Mouse (Mus musculus) hindbrain, postnatal 0 days (tissue): ENCODE results near the gene Phactr4. TPM values are rescaled to one million over a fixed set of nuclear protein-coding genes. Genes with fewer than 3 reads are reported as not detected.
A peak's percentile ranks its signal among the peaks of the same experiment; 100 is the strongest.

Source experiments
- ATAC-seq: fragments of 200-750 bp; cut with Nextera tagmentation; 2 replicates; pipeline ENCODE4 v1.8.0; 2017; ENCODE audit warnings: mild to moderate bottlenecking, moderate TSS enrichment, moderate library complexity
- DNase-seq: peaks from one replicate; pipeline ENCODE4 v3.0.0-alpha.2; 2015; ENCODE audit warnings: low spot score
- H3K27ac ChIP-seq: fragments of 300-500 bp; sonication (generic); 2 replicates; pipeline ENCODE4 v1.5.1; 2014; ENCODE audit warnings: mild to moderate bottlenecking
- H3K27me3 ChIP-seq: fragments of 300-500 bp; sonication (generic); 2 replicates; pipeline ENCODE4 v1.6.1; 2014; ENCODE audit warnings: low read length, mixed read lengths; ENCODE audit not compliant: insufficient read depth
- H3K36me3 ChIP-seq: fragments of 300-500 bp; sonication (generic); 2 replicates; pipeline ENCODE4 v1.6.1; 2014; ENCODE audit warnings: low read length, mixed read lengths; ENCODE audit not compliant: insufficient read depth
- H3K4me1 ChIP-seq: fragments of 300-500 bp; sonication (generic); 2 replicates; pipeline ENCODE4 v1.6.1; 2014; ENCODE audit warnings: antibody characterized with exemption, low read length, mixed read lengths; ENCODE audit not compliant: insufficient read depth
- H3K4me2 ChIP-seq: fragments of 300-500 bp; sonication (generic); 2 replicates; pipeline ENCODE4 v1.6.1; 2014; ENCODE audit warnings: low read depth, mild to moderate bottlenecking, low read length, moderate library complexity, mixed read lengths
- H3K4me3 ChIP-seq: fragments of 300-500 bp; sonication (generic); 2 replicates; pipeline ENCODE4 v1.5.1; 2014; ENCODE audit warnings: low read length
- H3K9ac ChIP-seq: fragments of 300-500 bp; sonication (generic); replicated peaks from 2 replicates; pipeline ENCODE4 v1.6.1; 2014; ENCODE audit warnings: mild to moderate bottlenecking, low read length, moderate library complexity, mixed read lengths
- H3K9me3 ChIP-seq: fragments of 300-500 bp; sonication (generic); 2 replicates; pipeline ENCODE4 v1.6.1; 2016; ENCODE audit warnings: low read length, mixed read lengths
- CTCF ChIP-seq: IDR thresholded peaks from 2 replicates; pipeline ENCODE4 v1.5.1; 2016; ENCODE audit warnings: antibody characterized with exemption, control low read depth, low read depth
- WGBS: fragments of 180-500 bp; shearing (Covaris S2); extraction: QIAGEN DNeasy Blood & Tissue Kit; methylation state at CpG from one replicate; pipeline ENCODE4 v1.1.7; 2014; 5-methylcytosine and 5-hydroxymethylcytosine counted together
- polyA plus RNA-seq: library from polyadenylated mRNA; unstranded; fragments of >200 nt; fragmentation: Nextera tagmentation; extraction: Ambion mirVana; gene quantifications from 2 replicates; pipeline ENCODE4 v1.2.1, GENCODE M21; 2015
- total RNA-seq: library from RNA; depleted of rRNA; stranded (reverse); fragments of >200 nt; gene quantifications from 2 replicates; pipeline ENCODE4 v1.2.3, GENCODE M21; 2014; rRNA removed

Gene Phactr4
- 4.0 and 5.0 TPM in 2 replicates for total RNA-seq
- polyA plus RNA-seq: 5.2 and 5.4 TPM in 2 replicates

GRCm38 (mm10) chr4:132421923-132422782 lies at the start of gene Phactr4:
Gene Phactr4 (minus strand): TSS chr4:132422489.
- no peaks in the 10 kb centered on the region; the same call in 1 of the 2 replicates for H3K4me1 ChIP-seq
- TF ChIP-seq CTCF: peak; percentile 31
- under 1% methylated on average over 53 of the region's 73 CpGs for WGBS
- no peaks in the 10 kb centered on the region for H3K27me3 ChIP-seq
- peak within 1 kb of the TSS; percentile 78 for H3K4me2 ChIP-seq
- H3K9ac ChIP-seq: peak within 1 kb of the TSS; percentile 72
- H3K4me3 ChIP-seq: peak within 1 kb of the TSS; percentile 93
- H3K36me3 ChIP-seq: no peaks in the 10 kb centered on the region
- H3K27ac ChIP-seq: peak within 1 kb of the TSS; percentile 90
- no peaks in the 10 kb centered on the region for H3K9me3 ChIP-seq
- ATAC-seq (peak; percentile 98), DNase-seq (peak; percentile 97)

- Histone ChIP-seq H3K27me3 (no peaks in the 10 kb centered on the region), H3K4me3 (no peak overlapping the region), H3K27ac (no peak overlapping the region), H3K9me3 (no peaks in the 10 kb centered on the region), H3K9ac (no peak overlapping the region), H3K36me3 (no peaks in the 10 kb centered on the region), H3K4me1 (no peaks in the 10 kb centered on the region), H3K4me2 (no peak overlapping the region)
- DNase-seq (no peak), ATAC-seq (no peak)
- TF ChIP-seq CTCF: no peak
- 34% methylated on average over 3 of the region's 3 CpGs for WGBS
Measured at GRCm38 (mm10) chr4:132469873-132470272, 47.6 kb upstream of the Phactr4 start.

- ATAC-seq (0 out of 2 replicates have a peak, but pooled peaks have one; percentile 3), DNase-seq (no peak)
- H3K36me3 ChIP-seq: peaks cover 2% of the 10 kb centered on the region; the same call in 1 of the 2 replicates
- no peak for TF ChIP-seq CTCF
- peaks cover 7% of the 10 kb centered on the region for H3K4me1 ChIP-seq
- H3K4me2 ChIP-seq: peak overlapping the region; percentile 87
- H3K27me3 ChIP-seq: no peaks in the 10 kb centered on the region
- WGBS: 2% methylated on average over 5 of the region's 5 CpGs
- H3K9ac ChIP-seq: 0 out of 2 replicates have a peak overlapping the region, but pooled peaks have one; percentile 78
- 0 out of 2 replicates have a peak overlapping the region, but pooled peaks have one; percentile 66 for H3K27ac ChIP-seq
- no peaks in the 10 kb centered on the region for H3K9me3 ChIP-seq
- peak overlapping the region; percentile 75 for H3K4me3 ChIP-seq
Measured at GRCm38 (mm10) chr4:132464255-132464613, 41.9 kb upstream of the Phactr4 start.

- TF ChIP-seq CTCF: peak; percentile 62
- H3K4me2 ChIP-seq: peak within 1 kb of the TSS; percentile 87
- H3K4me3 ChIP-seq: peak within 1 kb of the TSS; percentile 75
- DNase-seq (peak; percentile 97), ATAC-seq (peak; percentile 94)
- WGBS: under 1% methylated on average over 44 of the region's 44 CpGs
- peaks cover 7% of the 10 kb centered on the region for H3K4me1 ChIP-seq
- H3K27ac ChIP-seq: peak within 1 kb of the TSS; percentile 66; the same call in 1 of the 2 replicates
- no peaks in the 10 kb centered on the region for H3K9me3 ChIP-seq
- no peaks in the 10 kb centered on the region for H3K27me3 ChIP-seq
- peak within 1 kb of the TSS; percentile 78 for H3K9ac ChIP-seq
- H3K36me3 ChIP-seq: peaks cover 4% of the 10 kb centered on the region; the same call in 1 of the 2 replicates
Measured at GRCm38 (mm10) chr4:132463430-132464254, 41.4 kb upstream of the Phactr4 start, which contains the start of gene Med18. Gene Med18 (minus strand): TSS chr4:132463921.

GRCm38 (mm10) chr4:132462836-132463235 lies 40.5 kb upstream of the Phactr4 start:
- H3K27me3 ChIP-seq: no peaks in the 10 kb centered on the region
- peaks cover 7% of the 10 kb centered on the region for H3K4me1 ChIP-seq
- TF ChIP-seq CTCF: no peak
- DNase-seq (no peak), ATAC-seq (no peak)
- peak overlapping the region; percentile 78 for H3K9ac ChIP-seq
- no peaks in the 10 kb centered on the region for H3K9me3 ChIP-seq
- peak overlapping the region; percentile 75 for H3K4me3 ChIP-seq
- WGBS: 13% methylated on average over 11 of the region's 11 CpGs
- H3K27ac ChIP-seq: no peak overlapping the region; the same call in 1 of the 2 replicates
- peaks cover 9% of the 10 kb centered on the region for H3K36me3 ChIP-seq
- H3K4me2 ChIP-seq: peak overlapping the region; percentile 87

GRCm38 (mm10) chr4:132460225-132460624 lies 37.9 kb upstream of the Phactr4 start:
- DNase-seq (no peak), ATAC-seq (no peak)
- Histone ChIP-seq H3K4me3 (no peak overlapping the region), H3K4me2 (no peak overlapping the region), H3K27me3 (no peaks in the 10 kb centered on the region), H3K9me3 (no peaks in the 10 kb centered on the region), H3K27ac (no peak overlapping the region), H3K9ac (no peak overlapping the region), H3K4me1 (peaks cover 7% of the 10 kb centered on the region), H3K36me3 (peaks cover 9% of the 10 kb centered on the region)
- WGBS: 88% methylated on average over 8 of the region's 8 CpGs
- TF ChIP-seq CTCF: no peak
